Mouse (Mus musculus): ENCODE measurements around the gene Dnah9.

The Dnah9 gene

GRCm38 (mm10) chr11:66167801-66168651, at the start of gene Dnah9:
Gene Dnah9, minus strand, starts transcription at chr11:66168551.
- CTCF ChIA-PET = interaction anchor here in 1 of 4 experiments (0.8 to 1.5 kb wide), 3 partner anchors 347 to 856 kb away, joined by 3 to 4 read pairs (median 3); no protein-coding TSS in a partner anchor
- POLR2A ChIA-PET = interaction anchor here in 2 of 4 experiments (0.6 to 1.1 kb wide), 5 partner anchors 14 to 380 kb away, joined by 3 to 4 read pairs (median 3); partner anchors contain the start of genes Map2k4 (in 1 of the 2) and Zkscan6 (in 1 of the 2)

- POLR2A ChIA-PET = no interaction called here
- CTCF ChIA-PET = no interaction called here
Observed at GRCm38 (mm10) chr11:66188627-66189287, 20.4 kb upstream of the Dnah9 start.

GRCm38 (mm10) chr11:66188146-66188545, 19.8 kb upstream of the Dnah9 start:
- POLR2A ChIA-PET = no interaction called here
- CTCF ChIA-PET = interaction anchor here in 2 of 4 experiments (0.6 to 0.7 kb wide), 2 partner anchors 9 to 367 kb away, joined by 3 to 6 read pairs; no protein-coding TSS in a partner anchor

- CTCF ChIA-PET = no interaction called here
- POLR2A ChIA-PET = no interaction called here
Observed at GRCm38 (mm10) chr11:66177781-66178180, 9.4 kb upstream of the Dnah9 start.

- CTCF ChIA-PET = no interaction called here
- POLR2A ChIA-PET = no interaction called here
Observed at GRCm38 (mm10) chr11:66164022-66164421, 4.3 kb downstream of the Dnah9 start.

GRCm38 (mm10) chr11:66140631-66141252, 27.6 kb downstream of the Dnah9 start:
- CTCF ChIA-PET = no interaction called here
- POLR2A ChIA-PET = no interaction called here

- ChIA-PET CTCF (no interaction called here), POLR2A (no interaction called here)
Observed at GRCm38 (mm10) chr11:66134826-66135225, 33.5 kb downstream of the Dnah9 start.

- CTCF ChIA-PET = no interaction called here
- POLR2A ChIA-PET = no interaction called here
Observed at GRCm38 (mm10) chr11:66126150-66126549, 42.2 kb downstream of the Dnah9 start.

GRCm38 (mm10) chr11:66124496-66124895, 43.9 kb downstream of the Dnah9 start:
- ChIA-PET POLR2A (no interaction called here), CTCF (interaction anchor here in 1 of 4 experiments (1.0 to 1.4 kb wide), 2 partner anchors 13 to 775 kb away, joined by 3 read pairs; no protein-coding TSS in a partner anchor)

- ChIA-PET POLR2A (no interaction called here), CTCF (no interaction called here)
Observed at GRCm38 (mm10) chr11:66122017-66122416, 46.3 kb downstream of the Dnah9 start.

GRCm38 (mm10) chr11:66083663-66084254, 84.6 kb downstream of the Dnah9 start:
- ChIA-PET CTCF (no interaction called here), POLR2A (no interaction called here)

GRCm38 (mm10) chr11:66072921-66073320, 95.4 kb downstream of the Dnah9 start:
- CTCF ChIA-PET = no interaction called here
- POLR2A ChIA-PET = no interaction called here

GRCm38 (mm10) chr11:66058956-66059355, 109.4 kb downstream of the Dnah9 start:
- CTCF ChIA-PET = interaction anchor here in 1 of 4 experiments (0.6 kb wide), 1 partner anchor 155 kb away, joined by 3 read pairs; no protein-coding TSS in a partner anchor
- POLR2A ChIA-PET = no interaction called here

GRCm38 (mm10) chr11:66051294-66051693, 117.1 kb downstream of the Dnah9 start:
- POLR2A ChIA-PET = no interaction called here
- CTCF ChIA-PET = no interaction called here

GRCm38 (mm10) chr11:66049146-66049545, 119.2 kb downstream of the Dnah9 start:
- CTCF ChIA-PET = interaction anchor here in 2 of 4 experiments (0.6 kb wide), 2 partner anchors 1053 to 1687 kb away, joined by 5 to 6 read pairs; no protein-coding TSS in a partner anchor
- POLR2A ChIA-PET = no interaction called here

- POLR2A ChIA-PET = no interaction called here
Observed at GRCm38 (mm10) chr11:66046594-66047193, 121.7 kb downstream of the Dnah9 start.

GRCm38 (mm10) chr11:66043635-66044034, 124.7 kb downstream of the Dnah9 start:
- CTCF ChIA-PET = no interaction called here
- POLR2A ChIA-PET = no interaction called here

More at GRCm38 (mm10) chr11:66046594-66047193, 121.7 kb downstream of the Dnah9 start:
- CTCF ChIA-PET = no interaction called here

- ChIA-PET CTCF (no interaction called here), POLR2A (no interaction called here)
Observed at GRCm38 (mm10) chr11:66042531-66042930, 125.8 kb downstream of the Dnah9 start.

GRCm38 (mm10) chr11:66025728-66026127, 142.6 kb downstream of the Dnah9 start:
- CTCF ChIA-PET = no interaction called here
- POLR2A ChIA-PET = no interaction called here

Measured in embryonic stem cell, embryonic (primary cell).